Mouse (Mus musculus) ovary, adult 2 months (tissue): Measurements from ENCODE around the gene Csrnp2. TPM values are rescaled to one million over a fixed set of nuclear protein-coding genes. Genes with fewer than 3 reads are reported as not detected.

Experiments
- polyA plus RNA-seq: library from polyadenylated mRNA; depleted of rRNA; stranded (reverse); fragments of >200 nt; gene quantifications from 2 replicates; pipeline ENCODE4 v1.2.3, GENCODE M21; 2012; rRNA removed

The Csrnp2 gene
- polyA plus RNA-seq = 8.7 and 10.7 TPM in 2 replicates

GRCm38 (mm10) chr15:100495102-100495501 is at the start of gene Csrnp2:
Gene Csrnp2, minus strand, starts transcription at chr15:100495488.

GRCm38 (mm10) chr15:100468295-100469188 is 26.7 kb downstream of the Csrnp2 start, which contains the start of gene Letmd1:
Gene Letmd1, plus strand, starts transcription at chr15:100469023.

Other genes with a start within 250 kb of the Csrnp2 start
- gene Tmprss12, start 214.7 kb downstream of the Csrnp2 start, polyA plus RNA-seq = not detected in 2 replicates
- gene Mettl7a1, start 191.3 kb downstream of the Csrnp2 start, polyA plus RNA-seq = 49.9 and 55.4 TPM in 2 replicates
- 0.31 and 0.60 TPM in 2 replicates for gene Mettl7a3, start 160.6 kb downstream of the Csrnp2 start, polyA plus RNA-seq
- gene Methig1, start 142.3 kb downstream of the Csrnp2 start, polyA plus RNA-seq = 0.21 TPM in 1 of 2 replicates, not detected in the other
- 0.62 and 0.83 TPM in 2 replicates for gene Mettl7a2, start 142.3 kb downstream of the Csrnp2 start, polyA plus RNA-seq
- not detected in 2 replicates for gene Higd1c, start 130.9 kb downstream of the Csrnp2 start, polyA plus RNA-seq
- gene Gm5475, start 73.3 kb downstream of the Csrnp2 start, polyA plus RNA-seq = 0.15 and 0.24 TPM in 2 replicates
- gene Slc11a2, start 70.4 kb downstream of the Csrnp2 start, polyA plus RNA-seq = 40.2 and 57.4 TPM in 2 replicates
- gene Letmd1, start 26.5 kb downstream of the Csrnp2 start, polyA plus RNA-seq = 72.5 and 77.5 TPM in 2 replicates
- 14.9 and 16.3 TPM in 2 replicates for gene Tfcp2, start 56.5 kb upstream of the Csrnp2 start, polyA plus RNA-seq
- gene Pou6f1, start 104.5 kb upstream of the Csrnp2 start, polyA plus RNA-seq = 35.8 and 41.9 TPM in 2 replicates
- gene Dazap2, start 119.9 kb upstream of the Csrnp2 start, polyA plus RNA-seq = 826 and 901 TPM in 2 replicates
- gene Smagp, start 141.5 kb upstream of the Csrnp2 start, polyA plus RNA-seq = 43.2 and 43.8 TPM in 2 replicates
- gene Bin2, start 174.1 kb upstream of the Csrnp2 start, polyA plus RNA-seq = 4.0 and 4.1 TPM in 2 replicates
- 11.4 and 17.6 TPM in 2 replicates for gene Cela1, start 192.4 kb upstream of the Csrnp2 start, polyA plus RNA-seq
- gene Galnt6, start 233.9 kb upstream of the Csrnp2 start, polyA plus RNA-seq = 0.85 and 1.5 TPM in 2 replicates